Comparison of ENCODE assay signal across 31 mouse cellular contexts in the genomic region with DNA sequence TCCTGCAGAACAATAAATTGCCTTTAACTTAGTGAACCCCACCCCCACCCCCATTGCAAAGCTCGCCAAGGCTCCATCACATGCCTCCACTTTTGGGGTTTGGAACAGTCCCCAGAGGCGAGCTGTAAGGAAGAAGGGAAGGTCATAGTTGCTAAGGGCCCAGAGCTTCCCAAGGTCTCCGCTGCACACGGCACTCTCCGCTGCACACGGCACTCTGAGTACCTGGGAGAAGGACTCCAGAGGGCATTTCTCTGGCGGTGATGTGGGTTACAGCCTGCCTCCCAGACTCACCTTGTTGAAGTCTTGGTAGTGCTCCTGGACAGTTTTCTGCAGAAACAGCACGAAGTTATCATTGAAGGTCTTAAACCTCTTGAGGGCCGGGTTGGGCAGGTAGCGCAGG. TPM values are rescaled to one million over a fixed set of nuclear protein-coding genes. Genes with fewer than 3 reads are reported as not detected.
A peak's percentile ranks its signal among the peaks of the same experiment; 100 is the strongest.
DNase-seq lines count a peak whose midpoint lies in the region; ATAC-seq and TF ChIP-seq lines count a peak whose summit lies in the region.
"Had no signal": no experiment of that assay in that cellular context is flagged by ENCODE, and none has a peak within 500 bp of the region (broad histone marks: within the 10 kb centered on the region; RNA-seq: fewer than 3 reads in every experiment).

No protein-coding gene starts in this region.

- no peaks in the 10 kb centered on the region; the same call in 1 of the 2 replicates for H3K79me2 ChIP-seq in liver, adult 2 months (ENCODE audit: control insufficient read depth, insufficient read depth, low read length)

- no peak overlapping the region for H3K27ac ChIP-seq in kidney, adult 2 months (ENCODE audit: insufficient read depth, low read depth, low read length)
- peak overlapping the region; percentile 4; the same call in 1 of the 2 replicates for H3K27ac ChIP-seq in liver, adult 2 months (replicated peaks; ENCODE audit: insufficient read depth, low read depth, low read length)
- no peak overlapping the region for H3K27ac ChIP-seq in liver, postnatal 0 days (ENCODE audit: low read depth)
- no peak overlapping the region for H3K27ac ChIP-seq in stomach, postnatal 0 days (replicated peaks)
- H3K27ac ChIP-seq: embryonic facial prominence, embryonic 15.5 days; forebrain, embryonic 15.5 days; heart, embryonic 10.5 days; heart, embryonic 15.5 days; hindbrain, embryonic 13.5 days had no signal

- no peaks in the 10 kb centered on the region for H3K9me3 ChIP-seq in liver, postnatal 0 days (ENCODE audit: low read length)
- H3K9me3 ChIP-seq in stomach, postnatal 0 days (ENCODE audit: control insufficient read depth, low read length): no peaks in the 10 kb centered on the region
- H3K9me3 ChIP-seq: embryonic facial prominence, embryonic 15.5 days; forebrain, embryonic 15.5 days; G1E; heart, embryonic 10.5 days; heart, embryonic 15.5 days; hindbrain, embryonic 13.5 days had no signal

- no peak for TF ChIP-seq CTCF in kidney, adult 2 months (conservative IDR thresholded peaks at IDR 0.05; ENCODE audit: insufficient read depth, insufficient read length, low read depth, low read length)
- TF ChIP-seq CTCF in liver, adult 2 months (IDR thresholded peaks at IDR 0.05; ENCODE audit: low read depth, low read length): no peak
- no peak for TF ChIP-seq CTCF in liver, postnatal 0 days (IDR thresholded peaks at IDR 0.05; ENCODE audit: low read depth)
- no peak for TF ChIP-seq CTCF in stomach, postnatal 0 days (IDR thresholded peaks at IDR 0.05; ENCODE audit: low read depth)

- peak; percentile 18 for DNase-seq in adrenal gland, adult 2 months
- no peak for DNase-seq in adrenal gland, postnatal 4 days (ENCODE audit: low spot score in 2 of 2)
- DNase-seq in kidney, adult 2 months: peak; percentile 28
- no peak for DNase-seq in kidney, postnatal 4 days
- no peak for DNase-seq in liver, adult 2 months (ENCODE audit: extremely low read depth, low read depth, low spot score)
- no peak for DNase-seq in liver, postnatal 0 days
- DNase-seq in stomach, postnatal 0 days (ENCODE audit: low spot score): no peak
- DNase-seq: adrenal gland, adult 8-10 months; B cell, adult 2 months; cerebellum, adult 11 months; cerebellum, adult 8-10 months; cerebellum, postnatal 14 days; embryo, embryonic 11 days; gastrocnemius, postnatal 36 days; heart, adult 18-20 months; heart, postnatal 14 days had no signal

- H3K27me3 ChIP-seq in kidney, adult 2 months (replicated peaks; ENCODE audit: control insufficient read depth, insufficient read depth, low read length): no peaks in the 10 kb centered on the region
- no peaks in the 10 kb centered on the region for H3K27me3 ChIP-seq in liver, adult 2 months (ENCODE audit: control insufficient read depth, insufficient read depth, low read length)
- no peaks in the 10 kb centered on the region for H3K27me3 ChIP-seq in liver, postnatal 0 days (ENCODE audit: insufficient read depth, low read length)
- no peaks in the 10 kb centered on the region for H3K27me3 ChIP-seq in stomach, postnatal 0 days (ENCODE audit: control insufficient read depth, insufficient read depth, low read length)
- H3K27me3 ChIP-seq: embryonic facial prominence, embryonic 15.5 days; forebrain, embryonic 15.5 days; heart, embryonic 15.5 days; hindbrain, embryonic 13.5 days had no signal

- 65% methylated on average over 10 of the region's 10 CpGs for WGBS in kidney, adult 2 months
- WGBS in liver, adult 2 months: 78% methylated on average over 10 of the region's 10 CpGs
- 80% methylated on average over 10 of the region's 10 CpGs for WGBS in liver, postnatal 0 days (ENCODE audit: insufficient replicate concordance)
- 84% methylated on average over 10 of the region's 10 CpGs for WGBS in stomach, postnatal 0 days

- ATAC-seq in liver, postnatal 0 days: no peak
- ATAC-seq in stomach, postnatal 0 days (ENCODE audit: low FRiP score, low TSS enrichment): 0 out of 2 replicates have a peak, but pooled peaks have one; percentile 18
- ATAC-seq in erythroid progenitor cell, adult 5-6 weeks (replicated peaks; ENCODE audit: low FRiP score, poor library complexity, severe bottlenecking): no peak
- ATAC-seq: CD4-positive, CD25-positive, alpha-beta regulatory T cell, adult 4 months; forebrain, embryonic 15.5 days had no signal

- 0 out of 2 replicates have a peak, but pooled peaks cover 2% of the 10 kb centered on the region for H3K4me1 ChIP-seq in kidney, adult 2 months (ENCODE audit: control insufficient read depth, insufficient read depth, low read length)
- peaks cover 15% of the 10 kb centered on the region; the same call in 1 of the 2 replicates for H3K4me1 ChIP-seq in liver, adult 2 months (ENCODE audit: control insufficient read depth, insufficient read depth, low read length)
- peaks cover 3% of the 10 kb centered on the region; the same call in 1 of the 2 replicates for H3K4me1 ChIP-seq in liver, postnatal 0 days (ENCODE audit: insufficient read depth)
- H3K4me1 ChIP-seq in stomach, postnatal 0 days (replicated peaks; ENCODE audit: control insufficient read depth, insufficient read depth): no peaks in the 10 kb centered on the region
- H3K4me1 ChIP-seq: embryonic facial prominence, embryonic 15.5 days; forebrain, embryonic 15.5 days; heart, embryonic 10.5 days; heart, embryonic 15.5 days; hindbrain, embryonic 13.5 days had no signal

- H3K4me3 ChIP-seq in kidney, adult 2 months (ENCODE audit: insufficient read depth, low read depth, low read length): no peak overlapping the region
- H3K4me3 ChIP-seq in liver, adult 2 months (ENCODE audit: insufficient read depth, low read depth, low read length): peak overlapping the region; percentile 49
- H3K4me3 ChIP-seq in liver, postnatal 0 days (ENCODE audit: low read depth, low read length): no peak overlapping the region
- H3K4me3 ChIP-seq in stomach, postnatal 0 days (ENCODE audit: low read depth, low read length): no peak overlapping the region
- H3K4me3 ChIP-seq: embryonic facial prominence, embryonic 15.5 days; erythroblast, embryonic 14.5 days; forebrain, embryonic 15.5 days; heart, embryonic 10.5 days; heart, embryonic 15.5 days; hindbrain, embryonic 13.5 days had no signal

- no peak overlapping the region for H3K4me2 ChIP-seq in liver, postnatal 0 days (ENCODE audit: low read depth, low read length)
- no peak overlapping the region for H3K4me2 ChIP-seq in stomach, postnatal 0 days (replicated peaks; ENCODE audit: low read depth)
- H3K4me2 ChIP-seq: embryonic facial prominence, embryonic 15.5 days; forebrain, embryonic 15.5 days; heart, embryonic 15.5 days; hindbrain, embryonic 13.5 days had no signal

- TF ChIP-seq POLR2A in kidney, adult 2 months (IDR thresholded peaks at IDR 0.05; ENCODE audit: low read depth, low read length): no peak
- no peak for TF ChIP-seq POLR2A in liver, adult 2 months (IDR thresholded peaks at IDR 0.05; ENCODE audit: extremely low read depth, insufficient read depth, low read length)

- peak overlapping the region; percentile 73; the same call in 1 of the 2 replicates for H3K9ac ChIP-seq in liver, adult 2 months (ENCODE audit: low read depth, low read length)
- no peak overlapping the region for H3K9ac ChIP-seq in liver, postnatal 0 days (replicated peaks)
- H3K9ac ChIP-seq in stomach, postnatal 0 days (ENCODE audit: low read length): no peak overlapping the region
- H3K9ac ChIP-seq: embryonic facial prominence, embryonic 15.5 days; forebrain, embryonic 15.5 days; heart, embryonic 15.5 days; hindbrain, embryonic 13.5 days had no signal

- H3K36me3 ChIP-seq in kidney, adult 2 months (ENCODE audit: control insufficient read depth, insufficient read depth, low read length): no peaks in the 10 kb centered on the region
- H3K36me3 ChIP-seq in liver, adult 2 months (ENCODE audit: control insufficient read depth, insufficient read depth, low read length): peaks cover 15% of the 10 kb centered on the region
- H3K36me3 ChIP-seq in liver, postnatal 0 days (replicated peaks; ENCODE audit: insufficient read depth, low read length): no peaks in the 10 kb centered on the region
- H3K36me3 ChIP-seq in stomach, postnatal 0 days (ENCODE audit: control insufficient read depth, insufficient read depth, low read length): no peaks in the 10 kb centered on the region
- H3K36me3 ChIP-seq: embryonic facial prominence, embryonic 15.5 days; forebrain, embryonic 15.5 days; G1E; heart, embryonic 10.5 days; heart, embryonic 15.5 days; hindbrain, embryonic 13.5 days had no signal

- no peak for TF ChIP-seq EP300 in liver, postnatal 0 days (IDR thresholded peaks at IDR 0.05; ENCODE audit: low read depth)
- TF ChIP-seq EP300 in stomach, postnatal 0 days (optimal IDR thresholded peaks at IDR 0.05): no peak

RNA-seq across cellular contexts. Expression of a gene that starts 2.1 kb away (rescaled TPM):
- total RNA-seq in adrenal gland, adult 2 months (2021): 1 to 10 TPM in 1 of 2 experiments, not detected in 1; 1.6 TPM
- 0.24 TPM in 1 of 2 replicates, not detected in the other for polyA plus RNA-seq in adrenal gland, adult 2 months (2012; rRNA removed)
- total RNA-seq in adrenal gland, postnatal 4 days (2021): 1 to 10 TPM in 1 of 2 experiments, not detected in 1; 8.7 TPM
- polyA plus RNA-seq in kidney, adult 2 months (2012; rRNA removed): 0.07 TPM in 1 of 2 replicates, not detected in the other
- total RNA-seq in liver, adult 2 months (2014; rRNA removed): 495 and 621 TPM in 2 replicates
- polyA plus RNA-seq in liver, adult 2 months (2012; rRNA removed): 954 and 976 TPM in 2 replicates
- 19.9 and 30.7 TPM in 2 replicates for polyA plus RNA-seq in liver, postnatal 0 days (2015; fragmentation: Nextera tagmentation; extraction: Ambion mirVana)
- polyA plus RNA-seq in stomach, postnatal 0 days (2015; fragmentation: Nextera tagmentation; extraction: Ambion mirVana): not detected in 2 replicates
- total RNA-seq in erythroid progenitor cell, adult 5-6 weeks (2015; ENCODE audit: low replicate concordance): not detected in 2 replicates
- total RNA-seq in erythroid progenitor cell, adult 5-6 weeks (2017; ENCODE audit: low replicate concordance): not detected in 2 replicates
- total RNA-seq: common myeloid progenitor, adult 5-6 weeks; G1E; gastrocnemius, adult 8-10 months; gastrocnemius, postnatal 36 days; heart, adult 18-20 months; heart, postnatal 14 days; hematopoietic stem cell, adult 5-6 weeks had no signal
- polyA plus RNA-seq: brain, embryonic 14.5 days; CD4-positive, CD25-positive, alpha-beta regulatory T cell, adult 4 months; embryonic facial prominence, embryonic 11.5 days; embryonic facial prominence, embryonic 15.5 days; erythroblast, embryonic 14.5 days; forebrain, embryonic 11.5 days; forebrain, embryonic 15.5 days; G1E; heart, embryonic 10.5 days; heart, embryonic 15.5 days; hindbrain, embryonic 13.5 days had no signal

RNA-seq across cellular contexts. Expression of a gene that starts 6.3 kb away (rescaled TPM):
- total RNA-seq in adrenal gland, adult 2 months (2021): under 1 TPM; 0.28 to 0.61 TPM
- 0.07 and 0.18 TPM in 2 replicates for polyA plus RNA-seq in adrenal gland, adult 2 months (2012; rRNA removed)
- total RNA-seq in adrenal gland, postnatal 4 days (2021): under 1 TPM in 1 of 2 experiments, not detected in 1; 0.31 TPM
- 0.97 and 1.0 TPM in 2 replicates for polyA plus RNA-seq in kidney, adult 2 months (2012; rRNA removed)
- 0.74 and 1.0 TPM in 2 replicates for total RNA-seq in liver, adult 2 months (2014; rRNA removed)
- polyA plus RNA-seq in liver, adult 2 months (2012; rRNA removed): 1.0 TPM in 2 replicates
- 2.2 and 4.3 TPM in 2 replicates for polyA plus RNA-seq in liver, postnatal 0 days (2015; fragmentation: Nextera tagmentation; extraction: Ambion mirVana)
- polyA plus RNA-seq in stomach, postnatal 0 days (2015; fragmentation: Nextera tagmentation; extraction: Ambion mirVana): 0.07 and 0.11 TPM in 2 replicates
- not detected in 2 replicates for total RNA-seq in erythroid progenitor cell, adult 5-6 weeks (2015; ENCODE audit: low replicate concordance)
- total RNA-seq in erythroid progenitor cell, adult 5-6 weeks (2017; ENCODE audit: low replicate concordance): not detected in 2 replicates
- total RNA-seq: G1E; heart, postnatal 14 days; hematopoietic stem cell, adult 5-6 weeks had no signal
- polyA plus RNA-seq: CD4-positive, CD25-positive, alpha-beta regulatory T cell, adult 4 months; embryonic facial prominence, embryonic 11.5 days; erythroblast, embryonic 14.5 days; forebrain, embryonic 11.5 days; G1E; heart, embryonic 10.5 days; heart, embryonic 15.5 days had no signal

RNA-seq across cellular contexts. Expression of a gene that starts 26.9 kb away (rescaled TPM):
- total RNA-seq in adrenal gland, adult 2 months (2021): 1 to 10 TPM; 7.6 to 7.8 TPM
- 5.3 and 5.5 TPM in 2 replicates for polyA plus RNA-seq in adrenal gland, adult 2 months (2012; rRNA removed)
- 10 to 100 TPM; 19.0 to 20.4 TPM for total RNA-seq in adrenal gland, postnatal 4 days (2021)
- polyA plus RNA-seq in kidney, adult 2 months (2012; rRNA removed): 7.9 and 8.4 TPM in 2 replicates
- total RNA-seq in liver, adult 2 months (2014; rRNA removed): 5.7 and 6.4 TPM in 2 replicates
- 6.6 TPM in 2 replicates for polyA plus RNA-seq in liver, adult 2 months (2012; rRNA removed)
- polyA plus RNA-seq in liver, postnatal 0 days (2015; fragmentation: Nextera tagmentation; extraction: Ambion mirVana): 9.9 and 13.2 TPM in 2 replicates
- polyA plus RNA-seq in stomach, postnatal 0 days (2015; fragmentation: Nextera tagmentation; extraction: Ambion mirVana): 13.6 and 15.2 TPM in 2 replicates
- total RNA-seq in erythroid progenitor cell, adult 5-6 weeks (2015; ENCODE audit: low replicate concordance): 5.8 and 7.5 TPM in 2 replicates
- 2.8 and 8.6 TPM in 2 replicates for total RNA-seq in erythroid progenitor cell, adult 5-6 weeks (2017; ENCODE audit: low replicate concordance)

RNA-seq across cellular contexts. Expression of a gene that starts 28.0 kb away (rescaled TPM):
- 10 to 100 TPM; 61.1 to 95.5 TPM for total RNA-seq in adrenal gland, adult 2 months (2021)
- polyA plus RNA-seq in adrenal gland, adult 2 months (2012; rRNA removed): 75.0 and 80.2 TPM in 2 replicates
- 10 to 100 TPM; 91.3 to 92.4 TPM for total RNA-seq in adrenal gland, postnatal 4 days (2021)
- polyA plus RNA-seq in kidney, adult 2 months (2012; rRNA removed): 30.9 and 42.4 TPM in 2 replicates
- total RNA-seq in liver, adult 2 months (2014; rRNA removed): 18.3 and 32.8 TPM in 2 replicates
- polyA plus RNA-seq in liver, adult 2 months (2012; rRNA removed): 31.4 and 33.9 TPM in 2 replicates
- 13.6 and 15.5 TPM in 2 replicates for polyA plus RNA-seq in liver, postnatal 0 days (2015; fragmentation: Nextera tagmentation; extraction: Ambion mirVana)
- polyA plus RNA-seq in stomach, postnatal 0 days (2015; fragmentation: Nextera tagmentation; extraction: Ambion mirVana): 20.7 and 23.9 TPM in 2 replicates
- 34.6 and 46.1 TPM in 2 replicates for total RNA-seq in erythroid progenitor cell, adult 5-6 weeks (2015; ENCODE audit: low replicate concordance)
- 46.2 and 46.5 TPM in 2 replicates for total RNA-seq in erythroid progenitor cell, adult 5-6 weeks (2017; ENCODE audit: low replicate concordance)

Comparison
In these comparisons a context has a peak if more than half of its experiments do, and no peak if none do; other contexts are left out.
1. DNase-seq: peak in adrenal gland, adult 2 months (single experiment) and kidney, adult 2 months (single experiment); none in adrenal gland, postnatal 4 days (0 of 2), kidney, postnatal 4 days (0 of 2), liver, adult 2 months (single experiment), liver, postnatal 0 days (single experiment) and stomach, postnatal 0 days (single experiment).
2. RNA of a gene that starts 2.1 kb away (polyA plus RNA-seq): 954 to 976 TPM in liver, adult 2 months; 19.9 to 30.7 TPM in liver, postnatal 0 days, 0.24 TPM in adrenal gland, adult 2 months, 0.07 TPM in kidney, adult 2 months and not detected in stomach, postnatal 0 days; every median in the first group is over 10 times any median in the second.